Mouse (Mus musculus) cerebellum, postnatal 14 days (tissue): ENCODE results near the gene Unc80.
"Not testable (repeated sequence)": the region's sequence is repeated elsewhere in the genome, so short reads cannot be mapped to it uniquely, and the experiment has no call there.

ENCODE experiments used
- DNase-seq, 2 experiments: peaks; one replicate each; pipeline ENCODE4 v3.0.0; 2021; ENCODE audit warnings: mixed read lengths in 2 of 2

Gene Unc80

GRCm38 (mm10) chr1:66638177-66638576, 170.0 kb downstream of the Unc80 start:
- DNase-seq: no peak

DNA sequence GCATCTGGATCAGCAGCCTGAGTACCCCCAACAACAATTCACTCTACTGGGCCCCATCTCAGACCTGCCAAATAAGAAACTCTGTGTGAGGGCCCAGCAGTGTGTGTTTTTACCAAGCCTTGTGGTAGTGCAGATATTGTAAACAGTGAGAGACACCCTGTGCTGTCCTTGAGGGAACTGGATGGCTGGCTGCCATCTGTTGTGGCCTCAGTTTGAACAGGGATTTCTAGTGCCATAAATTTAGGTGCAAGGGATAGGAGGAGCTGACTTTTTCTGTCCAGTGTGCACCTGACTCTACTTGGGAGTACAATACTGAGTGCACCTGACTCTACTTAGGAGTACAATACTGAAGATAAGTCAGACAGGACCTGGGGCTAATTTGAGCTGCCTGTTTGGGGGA, 178.7 kb downstream of the Unc80 start:
- no peak for DNase-seq

DNA sequence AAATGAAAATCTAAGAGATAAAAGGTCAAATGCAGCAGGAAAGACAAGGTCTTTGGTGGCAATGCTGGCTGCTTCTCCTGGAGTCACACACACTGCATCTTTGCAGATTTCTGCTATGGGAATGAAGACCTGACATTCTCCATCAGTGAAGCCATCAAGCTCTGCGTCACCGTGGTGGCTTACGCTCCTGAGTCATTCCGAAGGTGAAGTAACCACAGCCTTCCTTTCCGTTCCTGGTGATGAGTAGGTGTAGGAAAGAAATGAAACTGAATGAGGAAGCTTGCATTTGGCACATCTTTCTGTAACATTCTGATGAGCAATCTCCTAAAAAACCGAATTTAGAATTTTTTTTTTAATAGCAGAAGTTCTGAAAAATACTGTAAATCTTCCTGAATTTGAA, 181.4 kb downstream of the Unc80 start:
- DNase-seq: no peak

GRCm38 (mm10) chr1:66650006-66650405, 181.8 kb downstream of the Unc80 start:
- no peak for DNase-seq

- DNase-seq: no peak
These were observed 187.1 kb downstream of the Unc80 start for GRCm38 (mm10) chr1:66655119-66655746.

DNA sequence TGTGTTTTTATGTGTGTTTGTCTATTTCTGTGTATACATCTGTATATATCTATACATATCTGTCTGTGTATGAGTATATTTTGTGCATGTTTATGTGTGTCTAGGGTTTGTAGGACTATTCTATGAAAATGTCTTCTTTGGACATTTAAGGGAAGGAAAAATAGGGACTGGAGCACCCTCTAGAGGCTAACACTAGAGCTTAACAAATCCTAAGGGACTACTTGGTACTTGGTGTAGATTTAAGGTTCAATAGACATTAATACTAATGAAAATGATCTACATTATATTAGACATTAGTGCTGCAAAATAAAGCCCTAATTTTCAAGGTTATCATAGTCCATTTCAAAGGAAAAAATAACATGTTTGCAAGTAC, 187.6 kb downstream of the Unc80 start:
- peak in 1 of 2 experiments; percentile 30 for DNase-seq

DNA sequence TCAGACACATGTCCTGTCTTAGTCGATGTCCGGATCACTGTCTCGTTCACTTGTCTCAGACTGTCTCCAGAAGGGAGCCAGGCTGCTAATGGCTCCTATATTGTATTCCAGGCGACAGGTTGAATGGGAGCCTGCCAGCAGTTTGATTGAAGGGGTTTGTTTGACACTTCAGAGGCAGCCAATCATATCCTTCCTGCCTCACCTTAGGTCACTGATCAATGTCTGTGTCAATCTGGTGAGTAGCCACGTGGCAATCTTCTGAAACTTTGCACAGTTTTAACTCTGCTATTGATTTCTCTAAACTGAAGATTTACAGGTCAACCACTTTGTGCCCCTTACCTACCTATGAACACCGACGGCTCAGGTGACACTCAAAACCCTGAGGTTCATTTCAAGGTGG, 203.3 kb downstream of the Unc80 start:
- DNase-seq: no peak

DNA sequence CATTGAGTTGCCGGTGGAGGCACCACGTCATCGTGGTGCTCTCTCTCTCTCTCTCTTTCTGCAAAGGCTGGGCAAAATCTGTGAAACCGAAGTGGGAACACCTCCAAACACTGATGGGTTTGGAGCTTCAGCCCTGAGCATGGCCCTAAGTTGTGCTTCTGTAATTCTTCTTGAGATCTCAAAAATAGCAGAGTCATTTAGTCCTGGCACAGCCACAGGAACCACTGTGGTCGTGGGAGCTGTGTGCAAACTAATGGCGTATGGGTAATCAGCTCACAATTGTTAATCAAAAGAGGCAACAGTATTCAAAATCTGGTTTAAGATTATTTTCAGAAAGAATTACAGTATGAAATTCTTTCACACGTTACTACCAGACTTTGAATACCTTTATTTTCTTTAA, 204.6 kb downstream of the Unc80 start:
- DNase-seq: no peak

DNA sequence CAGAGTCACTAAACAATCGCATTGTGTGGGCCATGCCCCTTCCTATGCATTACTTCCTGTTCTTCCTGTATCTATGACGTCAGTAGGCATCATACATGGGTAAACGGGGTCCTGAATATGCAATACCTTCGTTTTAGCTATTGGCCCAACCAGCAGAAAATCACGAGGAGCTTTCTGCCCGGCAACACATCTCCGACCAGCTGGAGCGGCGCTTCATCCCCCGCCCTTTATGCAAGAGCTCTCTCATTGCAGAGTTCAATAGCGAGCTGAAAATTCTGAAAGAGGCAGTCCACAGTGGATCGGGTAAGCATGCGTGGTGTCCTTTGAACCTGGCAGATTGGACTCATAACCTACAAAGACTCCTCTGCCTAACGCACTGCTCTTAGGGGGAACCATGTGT, 209.8 kb downstream of the Unc80 start:
- no peak for DNase-seq

DNA sequence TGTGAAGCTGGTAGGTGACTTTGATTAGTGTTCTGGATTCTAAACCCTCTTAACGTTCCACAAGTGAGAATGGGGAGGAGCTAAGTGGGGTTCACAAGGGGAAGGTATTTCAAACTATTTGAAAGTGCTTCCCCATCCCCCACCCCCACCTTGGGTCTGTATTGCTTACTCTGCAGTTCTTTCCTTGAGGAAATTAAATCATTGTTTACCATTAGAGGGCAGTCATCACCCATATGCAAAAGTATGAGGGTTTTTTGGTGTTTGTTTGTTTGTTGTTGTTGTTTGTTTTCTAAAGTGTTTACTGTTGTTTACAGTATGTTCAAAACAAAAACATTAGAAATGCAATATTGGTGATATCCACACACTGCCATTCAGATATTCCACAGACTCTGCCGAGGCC, 210.5 kb downstream of the Unc80 start:
- no peak for DNase-seq

DNA sequence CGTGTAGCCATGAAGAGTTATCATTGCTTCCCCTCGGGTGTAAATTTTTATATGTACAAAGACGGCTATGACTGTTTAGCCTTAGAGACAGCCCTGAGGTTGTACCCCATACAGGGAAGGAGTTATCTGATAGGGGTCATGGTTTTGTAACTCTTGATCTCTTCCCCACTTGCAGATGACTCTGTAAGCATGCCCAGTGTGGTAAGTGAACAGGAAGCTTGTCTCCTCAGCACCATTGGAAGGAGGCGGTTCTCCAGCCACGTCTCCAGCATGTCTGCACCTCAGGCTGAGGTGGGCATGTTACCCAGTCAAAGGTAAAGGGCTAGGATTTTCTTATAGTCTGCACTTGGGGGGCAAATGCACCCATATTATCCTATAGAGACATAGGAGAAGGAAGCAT, 214.8 kb downstream of the Unc80 start:
- no peak for DNase-seq

GRCm38 (mm10) chr1:66691772-66692171, 223.6 kb downstream of the Unc80 start:
- no peak for DNase-seq

- DNase-seq: no peak
These were observed 224.1 kb downstream of the Unc80 start for GRCm38 (mm10) chr1:66692308-66692707.

GRCm38 (mm10) chr1:66692780-66693392, 224.7 kb downstream of the Unc80 start:
- DNase-seq: no peak

- no peak for DNase-seq
These were observed 226.1 kb downstream of the Unc80 start for GRCm38 (mm10) chr1:66694266-66694665.

DNA sequence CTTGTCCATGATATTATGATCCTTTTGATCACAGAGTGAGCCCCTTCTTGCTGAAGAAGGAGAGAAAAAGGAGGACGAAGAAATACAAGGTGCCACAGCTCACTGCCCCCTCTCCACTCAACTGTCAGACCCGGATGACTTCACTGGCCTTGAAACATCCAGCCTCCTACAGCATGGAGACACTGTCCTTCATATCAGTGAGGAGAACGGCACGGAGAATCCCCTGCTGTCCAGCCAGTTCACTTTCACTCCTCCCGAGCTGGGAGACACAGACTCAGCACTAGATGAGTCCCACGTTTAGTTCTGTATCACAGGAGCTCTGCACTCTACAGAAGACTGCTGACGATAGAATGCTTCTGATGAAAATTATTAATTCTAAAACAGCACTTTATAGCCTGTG, 227.1 kb downstream of the Unc80 start:
- no peak for DNase-seq

DNA sequence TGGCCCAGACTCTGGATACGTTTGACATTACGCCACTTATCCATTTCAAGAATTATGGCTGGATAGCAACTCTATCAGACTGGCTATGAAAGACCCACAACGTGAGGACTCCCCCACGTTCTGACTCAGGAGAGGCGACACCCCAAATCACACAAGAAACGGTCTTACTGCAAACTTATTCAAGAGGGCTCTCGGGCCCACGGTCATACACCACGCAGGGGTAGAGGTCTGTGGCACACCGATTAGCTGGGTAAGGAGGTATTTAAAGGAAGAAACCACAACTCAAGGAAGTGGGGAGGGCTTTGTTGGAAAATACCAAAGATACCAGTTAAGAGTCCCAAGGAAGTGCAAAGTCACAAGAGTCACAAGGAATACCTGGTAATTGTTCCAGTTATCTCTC, 231.5 kb downstream of the Unc80 start:
- DNase-seq: not testable (repeated sequence)

- peak in 1 of 2 experiments; percentile 10 for DNase-seq
These were observed 232.1 kb downstream of the Unc80 start for GRCm38 (mm10) chr1:66700149-66700692.

GRCm38 (mm10) chr1:66700693-66701575, 232.8 kb downstream of the Unc80 start, which contains the start of gene Rpe:
Gene Rpe, plus strand, starts transcription at chr1:66700831.
- peak; percentile 94 to 96 for DNase-seq

DNA sequence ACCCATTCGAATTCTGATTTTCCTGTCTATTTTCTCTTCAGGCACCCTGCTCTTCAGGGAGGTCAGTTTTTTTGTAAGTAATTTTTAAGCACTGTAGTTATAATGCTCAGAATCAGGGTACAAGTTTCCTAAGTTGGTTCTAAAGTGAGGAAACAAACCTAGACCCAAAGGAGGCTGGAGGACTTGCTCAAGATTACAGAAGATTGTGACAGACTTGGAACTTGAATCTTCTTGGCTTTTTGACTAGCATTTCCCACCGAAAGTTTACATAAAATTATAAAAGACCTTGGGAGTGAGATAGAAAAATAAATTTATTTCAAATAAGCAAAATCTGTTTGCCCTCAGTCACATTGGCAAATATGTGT, 233.4 kb downstream of the Unc80 start:
- no peak for DNase-seq

DNA sequence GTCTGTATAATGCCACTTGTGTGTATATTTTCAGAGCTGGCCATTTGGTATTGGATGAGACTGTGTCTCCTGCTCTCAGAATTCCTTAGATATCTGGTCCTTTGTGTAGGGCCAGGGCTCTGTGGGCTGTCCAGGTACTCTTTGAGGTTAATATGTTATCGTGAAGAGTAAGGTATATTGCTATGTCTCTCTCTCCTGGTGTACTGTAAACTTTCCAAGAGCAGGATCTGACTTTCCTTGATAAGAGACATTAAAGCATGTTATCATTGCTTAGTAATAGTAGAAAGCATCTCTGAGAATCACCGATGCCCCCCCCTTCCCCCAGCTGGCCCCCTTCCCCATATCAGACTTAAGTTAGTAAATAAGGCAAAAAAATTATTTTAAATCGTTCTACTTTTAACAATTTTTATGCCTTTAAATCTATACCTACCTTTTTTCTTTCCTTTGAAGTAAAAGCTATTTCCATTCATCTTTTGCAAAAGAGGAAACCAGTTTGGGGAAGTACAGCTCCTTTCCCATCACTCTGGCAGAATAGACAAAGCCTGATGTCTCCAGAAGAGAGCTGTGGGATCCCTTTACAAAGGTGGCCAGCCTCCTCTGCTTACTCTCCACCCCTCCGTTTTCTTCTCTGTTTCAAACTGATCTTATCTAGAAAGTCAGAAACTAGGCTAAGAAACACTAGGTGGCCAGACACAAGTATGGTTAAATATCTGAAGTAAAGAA, 234.6 kb downstream of the Unc80 start:
- DNase-seq: no peak

- DNase-seq: no peak
These were observed 236.4 kb downstream of the Unc80 start for GRCm38 (mm10) chr1:66704523-66704922.

- no peak for DNase-seq
These were observed 244.7 kb downstream of the Unc80 start for GRCm38 (mm10) chr1:66712859-66713258.
